Comparison of ENCODE assay signal across 8 mouse cellular contexts in the genomic region with DNA sequence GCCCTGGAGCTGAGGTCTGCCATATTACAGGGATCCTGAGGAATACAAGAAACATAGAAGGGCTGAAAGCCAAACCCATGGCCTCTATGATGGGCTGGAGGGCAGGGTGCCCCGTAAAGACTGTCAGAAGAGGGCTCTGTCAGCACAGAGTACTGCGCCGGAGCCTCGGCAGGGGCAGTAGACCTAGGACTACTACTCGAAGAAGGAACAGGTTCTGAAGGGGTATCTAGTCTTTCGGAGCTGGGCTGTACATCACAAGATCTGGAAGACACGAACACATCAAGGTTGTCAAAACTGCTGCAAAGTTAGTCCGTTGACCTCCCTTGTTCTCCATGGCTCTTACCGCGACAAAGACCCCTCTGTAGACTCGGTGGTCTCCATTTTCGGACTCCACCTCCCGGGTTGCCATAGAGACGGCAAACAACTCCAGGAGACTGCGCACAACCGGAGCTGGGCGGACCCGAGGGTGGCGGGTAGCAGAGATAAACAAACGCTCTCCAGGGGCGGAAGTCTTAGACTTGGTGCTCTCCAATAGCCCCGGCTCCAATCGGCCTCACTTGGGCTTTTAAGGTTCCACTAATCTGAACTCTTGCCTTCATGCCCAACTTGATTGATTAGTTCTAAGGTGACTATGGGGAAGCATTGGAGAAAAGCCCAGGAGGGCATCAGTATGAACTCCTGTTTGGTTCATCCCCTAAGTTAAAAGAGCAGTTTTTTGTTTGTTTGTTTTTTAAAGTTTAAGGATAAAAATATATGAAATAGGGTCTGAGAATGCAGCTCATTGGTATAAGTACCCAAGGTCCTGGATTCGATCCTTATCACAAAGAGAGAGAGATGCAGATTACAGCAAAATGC. TPM values are rescaled to one million over a fixed set of nuclear protein-coding genes. Genes with fewer than 3 reads are reported as not detected.
DNase-seq lines count a peak whose midpoint lies in the region; ATAC-seq and TF ChIP-seq lines count a peak whose summit lies in the region.

A gene (minus strand): TSS at position 434 of the 855 bp plus-strand sequence.

- H3K4me1 ChIP-seq in ES-E14 (ENCODE audit: control insufficient read depth in 2 of 2, insufficient read depth in 2 of 2, low read length in 2 of 2, poor library complexity in 1 of 2), result peaks cover 0 to 2% of the 10 kb centered on the region in 2 experiments; a peak in 1 of 4 replicates
- H3K4me1 ChIP-seq in forebrain, embryonic 12.5 days, result peaks cover 18% of the 10 kb centered on the region
- H3K4me1 ChIP-seq in intestine, embryonic 15.5 days (replicated peaks), result 0 out of 2 replicates have a peak, but pooled peaks cover 3% of the 10 kb centered on the region
- peaks cover 15% of the 10 kb centered on the region for H3K4me1 ChIP-seq in lung, embryonic 15.5 days

- peak within 1 kb of the TSS; percentile 42 to 55; a peak in 3 of 4 replicates for H3K4me3 ChIP-seq in ES-E14 (ENCODE audit: insufficient read depth in 1 of 2, low read depth in 1 of 2, low read length in 2 of 2, poor library complexity in 1 of 2, severe bottlenecking in 1 of 2)
- H3K4me3 ChIP-seq in forebrain, embryonic 12.5 days (replicated peaks), result peak within 1 kb of the TSS; percentile 28
- H3K4me3 ChIP-seq in intestine, embryonic 15.5 days (replicated peaks), result peak within 1 kb of the TSS; percentile 16; the same call in 1 of the 2 replicates
- H3K4me3 ChIP-seq in lung, embryonic 15.5 days, result peak within 1 kb of the TSS; percentile 24; the same call in 1 of the 2 replicates

- H3K9me3 ChIP-seq in ES-E14 (ENCODE audit: control insufficient read depth, insufficient read depth, low read depth, low read length), result no peaks in the 10 kb centered on the region
- peaks cover 7% of the 10 kb centered on the region for H3K9me3 ChIP-seq in forebrain, embryonic 12.5 days
- no peaks in the 10 kb centered on the region for H3K9me3 ChIP-seq in intestine, embryonic 15.5 days
- H3K9me3 ChIP-seq in lung, embryonic 15.5 days, result no peaks in the 10 kb centered on the region

- no peaks in the 10 kb centered on the region for H3K36me3 ChIP-seq in ES-E14 (ENCODE audit: control insufficient read depth, insufficient read depth, low read length, poor library complexity, severe bottlenecking)
- peaks cover 22% of the 10 kb centered on the region for H3K36me3 ChIP-seq in forebrain, embryonic 12.5 days (replicated peaks)
- H3K36me3 ChIP-seq in intestine, embryonic 15.5 days, result peaks cover 4% of the 10 kb centered on the region
- peaks cover 10% of the 10 kb centered on the region for H3K36me3 ChIP-seq in lung, embryonic 15.5 days

- 13% methylated on average over 24 of the region's 24 CpGs for WGBS in forebrain, embryonic 12.5 days
- 13% methylated on average over 24 of the region's 24 CpGs for WGBS in intestine, embryonic 15.5 days
- 15% methylated on average over 24 of the region's 24 CpGs for WGBS in lung, embryonic 15.5 days

- no peaks in the 10 kb centered on the region for H3K27me3 ChIP-seq in forebrain, embryonic 12.5 days
- no peaks in the 10 kb centered on the region for H3K27me3 ChIP-seq in intestine, embryonic 15.5 days (replicated peaks)
- H3K27me3 ChIP-seq in lung, embryonic 15.5 days, result no peaks in the 10 kb centered on the region

- H3K27ac ChIP-seq in ES-E14 (ENCODE audit: insufficient read depth, low read depth, low read length, poor library complexity, severe bottlenecking), result no peak within 1 kb of the TSS
- no peak within 1 kb of the TSS for H3K27ac ChIP-seq in forebrain, embryonic 12.5 days
- H3K27ac ChIP-seq in intestine, embryonic 15.5 days, result no peak within 1 kb of the TSS
- H3K27ac ChIP-seq in lung, embryonic 15.5 days, result no peak within 1 kb of the TSS

- in situ Hi-C loops in ES-E14 (cut with MboI; ENCODE audit: low sequenced_read_pairs in 2 of 2, unreplicated experiment in 2 of 2), result no loop called here

- no peak within 1 kb of the TSS for H3K9ac ChIP-seq in ES-E14 (ENCODE audit: insufficient read depth, low read depth, low read length, poor library complexity, severe bottlenecking)
- peak within 1 kb of the TSS; percentile 33; the same call in 1 of the 2 replicates for H3K9ac ChIP-seq in forebrain, embryonic 12.5 days
- H3K9ac ChIP-seq in intestine, embryonic 15.5 days, result no peak within 1 kb of the TSS
- no peak within 1 kb of the TSS for H3K9ac ChIP-seq in lung, embryonic 15.5 days

- ATAC-seq in CD4-positive, CD25-positive, alpha-beta regulatory T cell, adult 4 months, result no peak
- ATAC-seq in forebrain, embryonic 12.5 days (ENCODE audit: low FRiP score), result no peak
- no peak for ATAC-seq in intestine, embryonic 15.5 days
- no peak for ATAC-seq in lung, embryonic 15.5 days (ENCODE audit: borderline replicate concordance, extremely low read depth, low FRiP score, low TSS enrichment)

- peak; percentile 46 for DNase-seq in CD4-positive, CD25-positive, alpha-beta regulatory T cell, adult 2 months (ENCODE audit: low read depth, low spot score)
- DNase-seq in ES-E14 (ENCODE audit: low read depth, low spot score), result no peak
- peak; percentile 62 for DNase-seq in retina, postnatal 1 day
- no peak for DNase-seq in frontal cortex, adult 2 months (ENCODE audit: extremely low spot score in 1 of 2, low spot score in 1 of 2)

- H3K4me2 ChIP-seq in forebrain, embryonic 12.5 days, result peak within 1 kb of the TSS; percentile 53
- peak within 1 kb of the TSS; percentile 46 for H3K4me2 ChIP-seq in intestine, embryonic 15.5 days (replicated peaks)
- peak within 1 kb of the TSS; percentile 48 for H3K4me2 ChIP-seq in lung, embryonic 15.5 days

TF ChIP-seq in ES-E14, 5 proteins besides CTCF, POLR2A, EP300 and RAD21:
- TF ChIP-seq MAFK (IDR thresholded peaks at IDR 0.05; ENCODE audit: insufficient read depth, low read depth, low read length), result no peak
- no peak for TF ChIP-seq HCFC1 (IDR thresholded peaks at IDR 0.05; ENCODE audit: borderline replicate concordance, insufficient read depth, low read length)

RNA-seq across cellular contexts. Expression of the gene that starts here (rescaled TPM):
- polyA plus RNA-seq in CD4-positive, CD25-positive, alpha-beta regulatory T cell, adult 4 months (2017; shearing (Covaris generic)), result not detected
- 0.27 and 0.58 TPM in 2 replicates for total RNA-seq in ES-E14 (2012; rRNA removed)
- polyA plus RNA-seq in forebrain, embryonic 12.5 days (2016; fragmentation: Nextera tagmentation; extraction: Ambion mirVana), result 4.3 and 4.6 TPM in 2 replicates
- 0.46 and 1.0 TPM in 2 replicates for polyA plus RNA-seq in intestine, embryonic 15.5 days (2015; fragmentation: Nextera tagmentation; extraction: Ambion mirVana)
- polyA plus RNA-seq in lung, embryonic 15.5 days (2015; fragmentation: Nextera tagmentation; extraction: Ambion mirVana), result 3.9 TPM in 2 replicates
- polyA plus RNA-seq in frontal cortex, adult 2 months (2012; rRNA removed), result 2.1 and 2.6 TPM in 2 replicates

Comparison
In these comparisons a context has a peak if more than half of its experiments do, and no peak if none do; other contexts are left out.
1. DNase-seq: peak in CD4-positive, CD25-positive, alpha-beta regulatory T cell, adult 2 months (single experiment) and retina, postnatal 1 day (single experiment); none in ES-E14 (single experiment) and frontal cortex, adult 2 months (0 of 2).
2. Peak in every context shown above with its lines, with median percentiles within 50 percentile points of each other: H3K4me3 ChIP-seq and H3K4me2 ChIP-seq.